Mouse (Mus musculus) CD4-positive, CD25-positive, alpha-beta regulatory T cell, adult 4 months (primary cell): ENCODE results near the gene Zfp334. TPM values are rescaled to one million over a fixed set of nuclear protein-coding genes. Genes with fewer than 3 reads are reported as not detected.

Experiments used
- polyA plus RNA-seq, 2 experiments: library from polyadenylated mRNA; unstranded; fragments of 100-300 nt; shearing (Covaris generic); gene quantifications; one replicate each; pipeline ENCODE4 v1.2.1; 2017

Gene Zfp334
- polyA plus RNA-seq, 2 experiments from 2014 or later, result not detected

Other genes with a start within 250 kb of the Zfp334 start
- not detected for gene Cdh22, start 153.4 kb downstream of the Zfp334 start, polyA plus RNA-seq
- 10 to 100 TPM; 39.2 to 59.8 TPM for gene Slc35c2, start 100.4 kb downstream of the Zfp334 start, polyA plus RNA-seq
- gene Elmo2, start 61.8 kb downstream of the Zfp334 start, polyA plus RNA-seq, result 10 to 100 TPM; 37.2 to 65.4 TPM
- gene Zfp663, start 19.5 kb downstream of the Zfp334 start, polyA plus RNA-seq, result not detected
- not detected for gene Ocstamp, start 12.1 kb upstream of the Zfp334 start, polyA plus RNA-seq
- under 1 TPM in 1 of 2 experiments, not detected in 1; 0.32 TPM for gene Slc13a3, start 85.0 kb upstream of the Zfp334 start, polyA plus RNA-seq
- gene Trp53rka, start 105.1 kb upstream of the Zfp334 start, polyA plus RNA-seq, result 1 to 10 TPM; 4.1 to 4.7 TPM
- not detected for gene Slc2a10, start 115.5 kb upstream of the Zfp334 start, polyA plus RNA-seq
- gene Eya2, start 206.8 kb upstream of the Zfp334 start, polyA plus RNA-seq, result 10 to 100 TPM; 11.9 to 18.9 TPM